Mouse (Mus musculus) kidney, adult 11 months (tissue): ENCODE measurements around the gene 2010003K11Rik.

ENCODE experiments used
- DNase-seq: peaks from one replicate; pipeline ENCODE4 v3.0.0; 2022

Gene 2010003K11Rik

GRCm38 (mm10) chr19:4498062-4498933, at the start of gene 2010003K11Rik:
TSS of gene 2010003K11Rik (minus strand) at chr19:4498583.
- peak; percentile 45 for DNase-seq

GRCm38 (mm10) chr19:4547801-4548200, 49.4 kb upstream of the 2010003K11Rik start:
- no peak for DNase-seq

GRCm38 (mm10) chr19:4545841-4546240, 47.5 kb upstream of the 2010003K11Rik start:
- no peak for DNase-seq

GRCm38 (mm10) chr19:4545091-4545490, 46.7 kb upstream of the 2010003K11Rik start:
- DNase-seq: no peak

- DNase-seq: no peak
Observed at GRCm38 (mm10) chr19:4542081-4542480, 43.7 kb upstream of the 2010003K11Rik start.

GRCm38 (mm10) chr19:4540992-4541391, 42.6 kb upstream of the 2010003K11Rik start:
- DNase-seq: no peak

GRCm38 (mm10) chr19:4540263-4540662, 41.9 kb upstream of the 2010003K11Rik start:
- no peak for DNase-seq

- DNase-seq: no peak
Observed at GRCm38 (mm10) chr19:4536606-4537005, 38.2 kb upstream of the 2010003K11Rik start.

- DNase-seq: no peak
Observed at GRCm38 (mm10) chr19:4535922-4536321, 37.5 kb upstream of the 2010003K11Rik start.

GRCm38 (mm10) chr19:4534646-4535045, 36.3 kb upstream of the 2010003K11Rik start:
- DNase-seq: no peak

GRCm38 (mm10) chr19:4521426-4522050, 23.2 kb upstream of the 2010003K11Rik start:
- DNase-seq: no peak

GRCm38 (mm10) chr19:4517483-4517882, 19.1 kb upstream of the 2010003K11Rik start:
- DNase-seq: no peak

GRCm38 (mm10) chr19:4516288-4516687, 17.9 kb upstream of the 2010003K11Rik start:
- no peak for DNase-seq

GRCm38 (mm10) chr19:4515746-4516145, 17.4 kb upstream of the 2010003K11Rik start:
- no peak for DNase-seq

- DNase-seq: no peak
Observed at GRCm38 (mm10) chr19:4513236-4513858, 15.0 kb upstream of the 2010003K11Rik start.

GRCm38 (mm10) chr19:4511116-4511841, 12.9 kb upstream of the 2010003K11Rik start:
- no peak for DNase-seq

- peak; percentile 100 for DNase-seq
Observed at GRCm38 (mm10) chr19:4509986-4510963, 11.9 kb upstream of the 2010003K11Rik start, which contains the start of gene Pcx. TSS of gene Pcx (plus strand) at chr19:4510472.

GRCm38 (mm10) chr19:4507746-4508145, 9.4 kb upstream of the 2010003K11Rik start:
- no peak for DNase-seq

GRCm38 (mm10) chr19:4504830-4505229, 6.4 kb upstream of the 2010003K11Rik start:
- no peak for DNase-seq

GRCm38 (mm10) chr19:4502701-4503100, 4.3 kb upstream of the 2010003K11Rik start:
- DNase-seq: no peak

GRCm38 (mm10) chr19:4497263-4497973, 965 bp downstream of the 2010003K11Rik start:
- DNase-seq: peak; percentile 71
